Mouse (Mus musculus): ENCODE data around the gene Gm28308. TPM values are rescaled to one million over a fixed set of nuclear protein-coding genes. Genes with fewer than 3 reads are reported as not detected.

Gene Gm28308
- polyA plus RNA-seq, 1 experiment from 2014 or later: not detected

DNA sequence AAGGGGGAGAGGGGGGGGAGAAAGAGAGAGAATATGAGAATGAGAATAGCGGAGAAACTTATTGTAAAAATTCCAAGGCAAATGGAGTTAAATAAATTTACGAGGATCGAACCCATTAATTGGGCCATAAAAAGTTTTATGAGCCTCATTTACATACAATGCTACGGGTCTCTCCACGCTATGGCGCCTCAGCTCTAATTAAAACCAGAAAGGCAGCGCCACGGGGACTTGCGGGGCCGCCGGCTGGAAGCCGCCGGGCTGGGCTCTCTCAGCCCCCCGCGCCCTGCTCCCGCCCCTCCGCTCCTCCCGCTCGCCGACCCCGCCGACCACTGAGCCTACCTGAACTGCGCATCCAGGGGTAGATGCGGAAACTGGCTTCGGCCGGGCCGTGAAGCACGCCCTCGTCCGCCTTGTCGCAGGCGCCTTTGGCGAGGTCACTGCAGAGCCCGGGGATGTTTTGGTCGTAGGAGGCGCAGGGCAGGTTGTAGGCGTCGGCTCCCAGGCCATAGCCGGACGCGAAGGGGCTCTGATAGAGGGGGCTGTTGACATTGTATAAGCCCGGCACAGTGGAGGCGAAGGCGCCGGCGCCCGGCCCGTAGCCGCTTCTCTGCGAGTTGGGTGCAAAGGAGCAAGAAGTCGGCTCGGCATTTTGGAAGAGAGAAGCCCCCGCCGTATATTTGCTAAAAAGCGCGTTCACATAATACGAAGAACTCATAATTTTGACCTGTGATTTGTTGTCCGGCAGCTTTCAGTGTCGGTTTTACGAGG, 3.7 kb upstream of the Gm28308 start:
- Histone ChIP-seq H3K36me3 (ENCODE audit: control insufficient read depth, insufficient read depth) (no peaks in the 10 kb centered on the region), H3K4me3 (ENCODE audit: low read length) (peak overlapping the region; percentile 42), H3K9me3 (replicated peaks; ENCODE audit: control insufficient read depth, low read length) (no peaks in the 10 kb centered on the region), H3K27me3 (ENCODE audit: control insufficient read depth, insufficient read depth, low read length) (peaks cover 98% of the 10 kb centered on the region), H3K9ac (ENCODE audit: low read length) (no peak overlapping the region), H3K4me1 (ENCODE audit: control insufficient read depth, insufficient read depth, low read length) (peaks cover 15% of the 10 kb centered on the region), H3K27ac (ENCODE audit: low read length) (no peak overlapping the region), H3K4me2 (ENCODE audit: low read depth, low read length) (peak overlapping the region; percentile 53)
- WGBS: 2% methylated on average over 60 of the region's 60 CpGs
- ATAC-seq (replicated peaks; ENCODE audit: extremely low read depth, insufficient read depth, low FRiP score): no peak

DNA sequence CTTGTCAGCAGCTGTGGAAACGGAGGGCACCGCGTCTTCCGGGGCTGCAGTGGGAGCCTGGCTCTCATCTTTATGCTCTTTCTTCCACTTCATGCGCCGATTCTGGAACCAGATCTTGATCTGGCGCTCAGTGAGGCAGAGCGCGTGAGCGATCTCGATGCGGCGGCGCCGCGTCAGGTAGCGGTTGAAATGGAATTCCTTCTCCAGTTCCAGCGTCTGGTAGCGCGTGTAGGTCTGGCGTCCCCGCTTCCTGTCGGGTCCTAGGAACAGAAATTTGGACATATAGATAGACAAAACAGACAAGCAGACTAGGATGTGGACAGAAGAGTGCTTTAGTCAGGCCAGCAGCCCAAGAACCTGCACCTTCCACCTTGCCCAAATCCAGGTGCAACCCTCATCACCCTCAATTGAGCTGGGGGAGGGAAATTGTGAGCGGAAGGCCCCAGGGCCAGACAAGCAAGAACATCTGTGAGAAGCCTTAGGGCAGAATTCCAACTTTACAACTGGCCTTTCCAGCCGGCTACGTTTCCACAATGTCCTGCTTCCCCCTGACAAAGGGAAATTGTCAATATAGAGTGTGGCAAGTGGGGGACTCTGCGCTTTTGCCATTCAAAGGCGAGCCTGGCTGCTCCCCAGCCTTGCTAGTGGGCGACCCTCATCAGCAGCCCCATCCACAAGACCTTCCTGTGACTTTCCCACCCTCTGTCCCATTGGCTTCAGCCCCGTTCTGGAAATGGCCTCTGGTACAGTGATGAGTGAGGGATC, 2.8 kb upstream of the Gm28308 start:
- no peak for ATAC-seq (replicated peaks; ENCODE audit: extremely low read depth, insufficient read depth, low FRiP score)
- Histone ChIP-seq H3K4me3 (ENCODE audit: low read length) (no peak overlapping the region), H3K27ac (ENCODE audit: low read length) (no peak overlapping the region), H3K9ac (ENCODE audit: low read length) (no peak overlapping the region), H3K27me3 (ENCODE audit: control insufficient read depth, insufficient read depth, low read length) (peaks cover 99% of the 10 kb centered on the region), H3K4me1 (ENCODE audit: control insufficient read depth, insufficient read depth, low read length) (peaks cover 13% of the 10 kb centered on the region), H3K4me2 (ENCODE audit: low read depth, low read length) (no peak overlapping the region), H3K36me3 (ENCODE audit: control insufficient read depth, insufficient read depth) (no peaks in the 10 kb centered on the region), H3K9me3 (replicated peaks; ENCODE audit: control insufficient read depth, low read length) (no peaks in the 10 kb centered on the region)
- 5% methylated on average over 30 of the region's 30 CpGs for WGBS

GRCm38 (mm10) chr6:52215070-52215469, 1.9 kb upstream of the Gm28308 start:
- H3K4me3 ChIP-seq (ENCODE audit: low read length): no peak overlapping the region
- H3K4me2 ChIP-seq (ENCODE audit: low read depth, low read length): no peak overlapping the region
- ATAC-seq (replicated peaks; ENCODE audit: extremely low read depth, insufficient read depth, low FRiP score): no peak
- H3K36me3 ChIP-seq (ENCODE audit: control insufficient read depth, insufficient read depth): no peaks in the 10 kb centered on the region
- no peaks in the 10 kb centered on the region for H3K9me3 ChIP-seq (replicated peaks; ENCODE audit: control insufficient read depth, low read length)
- H3K27ac ChIP-seq (ENCODE audit: low read length): no peak overlapping the region
- H3K4me1 ChIP-seq (ENCODE audit: control insufficient read depth, insufficient read depth, low read length): peaks cover 13% of the 10 kb centered on the region
- H3K9ac ChIP-seq (ENCODE audit: low read length): no peak overlapping the region
- peaks cover 98% of the 10 kb centered on the region for H3K27me3 ChIP-seq (ENCODE audit: control insufficient read depth, insufficient read depth, low read length)
- WGBS: 14% methylated on average over 3 of the region's 3 CpGs

GRCm38 (mm10) chr6:52214271-52214670, 1.1 kb upstream of the Gm28308 start:
- WGBS: 19% methylated on average over 5 of the region's 5 CpGs
- ATAC-seq (replicated peaks; ENCODE audit: extremely low read depth, insufficient read depth, low FRiP score): no peak
- H3K4me2 ChIP-seq (ENCODE audit: low read depth, low read length): no peak overlapping the region

DNA sequence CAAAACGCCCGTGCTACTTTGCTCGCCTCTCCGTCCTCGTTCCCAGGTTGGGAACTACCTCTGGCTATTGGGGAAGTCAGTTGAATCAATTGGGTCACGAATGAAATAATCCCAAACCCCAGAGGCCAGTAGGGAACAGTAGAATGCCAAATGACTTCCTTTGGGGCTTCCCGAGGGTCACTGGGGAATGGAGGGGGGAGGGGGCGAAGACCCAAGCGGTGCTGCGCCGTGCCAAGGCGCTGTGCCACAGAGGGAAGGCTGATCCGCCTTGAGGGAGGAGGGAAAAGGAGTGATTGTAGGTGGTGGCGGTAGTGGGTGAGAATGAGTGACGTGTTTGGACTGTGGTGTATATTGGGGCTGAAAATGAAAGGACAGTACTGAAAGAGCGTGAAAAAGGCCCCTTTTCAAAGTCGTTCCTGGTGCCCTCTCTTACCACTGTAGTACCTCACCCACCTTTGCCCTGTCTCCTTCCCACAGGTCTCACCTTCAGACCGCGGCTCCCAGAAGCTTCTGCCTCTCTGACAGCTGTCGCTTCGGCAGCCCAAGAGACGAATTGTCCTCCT, 502 bp downstream of the Gm28308 start:
- H3K9ac ChIP-seq (ENCODE audit: low read length): no peak overlapping the region
- H3K27me3 ChIP-seq (ENCODE audit: control insufficient read depth, insufficient read depth, low read length): peaks cover 97% of the 10 kb centered on the region
- no peaks in the 10 kb centered on the region for H3K9me3 ChIP-seq (replicated peaks; ENCODE audit: control insufficient read depth, low read length)
- H3K4me2 ChIP-seq (ENCODE audit: low read depth, low read length): peak overlapping the region; percentile 49
- ATAC-seq (replicated peaks; ENCODE audit: extremely low read depth, insufficient read depth, low FRiP score): no peak
- peak overlapping the region; percentile 39 for H3K4me3 ChIP-seq (ENCODE audit: low read length)
- no peaks in the 10 kb centered on the region for H3K36me3 ChIP-seq (ENCODE audit: control insufficient read depth, insufficient read depth)
- H3K4me1 ChIP-seq (ENCODE audit: control insufficient read depth, insufficient read depth, low read length): peaks cover 13% of the 10 kb centered on the region
- WGBS: 3% methylated on average over 22 of the region's 22 CpGs
- H3K27ac ChIP-seq (ENCODE audit: low read length): no peak overlapping the region

More at GRCm38 (mm10) chr6:52214271-52214670, 1.1 kb upstream of the Gm28308 start:
- H3K27me3 ChIP-seq (ENCODE audit: control insufficient read depth, insufficient read depth, low read length): peaks cover 98% of the 10 kb centered on the region
- no peak overlapping the region for H3K27ac ChIP-seq (ENCODE audit: low read length)
- no peaks in the 10 kb centered on the region for H3K36me3 ChIP-seq (ENCODE audit: control insufficient read depth, insufficient read depth)
- H3K4me1 ChIP-seq (ENCODE audit: control insufficient read depth, insufficient read depth, low read length): peaks cover 13% of the 10 kb centered on the region
- no peak overlapping the region for H3K9ac ChIP-seq (ENCODE audit: low read length)
- no peak overlapping the region for H3K4me3 ChIP-seq (ENCODE audit: low read length)
- no peaks in the 10 kb centered on the region for H3K9me3 ChIP-seq (replicated peaks; ENCODE audit: control insufficient read depth, low read length)

- Histone ChIP-seq H3K36me3 (ENCODE audit: control insufficient read depth, insufficient read depth) (no peaks in the 10 kb centered on the region), H3K27ac (ENCODE audit: low read length) (no peak overlapping the region), H3K4me2 (ENCODE audit: low read depth, low read length) (peak overlapping the region; percentile 35), H3K9me3 (replicated peaks; ENCODE audit: control insufficient read depth, low read length) (no peaks in the 10 kb centered on the region), H3K27me3 (ENCODE audit: control insufficient read depth, insufficient read depth, low read length) (peaks cover 97% of the 10 kb centered on the region), H3K4me1 (ENCODE audit: control insufficient read depth, insufficient read depth, low read length) (peaks cover 7% of the 10 kb centered on the region), H3K9ac (ENCODE audit: low read length) (no peak overlapping the region), H3K4me3 (ENCODE audit: low read length) (peak overlapping the region; percentile 5)
- WGBS: 4% methylated on average over 13 of the region's 13 CpGs
- ATAC-seq (replicated peaks; ENCODE audit: extremely low read depth, insufficient read depth, low FRiP score): no peak
Measured at GRCm38 (mm10) chr6:52211961-52212360, 1.2 kb downstream of the Gm28308 start.

- 1% methylated on average over 37 of the region's 37 CpGs for WGBS
- no peaks in the 10 kb centered on the region for H3K9me3 ChIP-seq (replicated peaks; ENCODE audit: control insufficient read depth, low read length)
- H3K27ac ChIP-seq (ENCODE audit: low read length): no peak overlapping the region
- peaks cover 4% of the 10 kb centered on the region for H3K4me1 ChIP-seq (ENCODE audit: control insufficient read depth, insufficient read depth, low read length)
- H3K9ac ChIP-seq (ENCODE audit: low read length): no peak overlapping the region
- peaks cover 96% of the 10 kb centered on the region for H3K27me3 ChIP-seq (ENCODE audit: control insufficient read depth, insufficient read depth, low read length)
- H3K4me3 ChIP-seq (ENCODE audit: low read length): peak overlapping the region; percentile 5
- peak overlapping the region; percentile 35 for H3K4me2 ChIP-seq (ENCODE audit: low read depth, low read length)
- peak; percentile 64; the same call in 1 of the 2 replicates for ATAC-seq (replicated peaks; ENCODE audit: extremely low read depth, insufficient read depth, low FRiP score)
- no peaks in the 10 kb centered on the region for H3K36me3 ChIP-seq (ENCODE audit: control insufficient read depth, insufficient read depth)
Measured at GRCm38 (mm10) chr6:52211170-52211935, 1.8 kb downstream of the Gm28308 start.

DNA sequence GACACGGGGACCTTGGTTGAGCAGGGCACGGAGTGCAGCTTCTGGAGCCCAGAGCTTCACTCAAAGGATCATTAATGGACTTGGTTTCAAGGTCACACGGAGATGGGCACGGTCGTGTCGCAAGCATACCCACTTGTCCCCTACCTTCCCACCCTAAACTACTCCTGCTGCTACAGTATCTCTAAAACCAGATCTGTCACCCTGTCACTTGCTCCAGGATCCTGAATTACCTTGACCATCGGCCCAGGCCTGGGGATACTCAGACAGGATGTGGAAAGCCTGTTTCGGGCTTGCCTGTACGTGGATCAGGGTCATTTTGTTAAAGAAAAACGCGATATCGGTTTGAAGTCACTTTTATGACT, 3.5 kb downstream of the Gm28308 start:
- Histone ChIP-seq H3K9me3 (replicated peaks; ENCODE audit: control insufficient read depth, low read length) (no peaks in the 10 kb centered on the region), H3K27me3 (ENCODE audit: control insufficient read depth, insufficient read depth, low read length) (peaks cover 95% of the 10 kb centered on the region), H3K27ac (ENCODE audit: low read length) (no peak overlapping the region), H3K4me1 (ENCODE audit: control insufficient read depth, insufficient read depth, low read length) (peaks cover 4% of the 10 kb centered on the region), H3K36me3 (ENCODE audit: control insufficient read depth, insufficient read depth) (no peaks in the 10 kb centered on the region), H3K4me3 (ENCODE audit: low read length) (no peak overlapping the region), H3K4me2 (ENCODE audit: low read depth, low read length) (no peak overlapping the region), H3K9ac (ENCODE audit: low read length) (no peak overlapping the region)
- ATAC-seq (replicated peaks; ENCODE audit: extremely low read depth, insufficient read depth, low FRiP score): no peak
- 16% methylated on average over 12 of the region's 12 CpGs for WGBS

Measured in heart, embryonic 16.5 days (tissue).